Mouse (Mus musculus) natural killer cell, adult 2 months (primary cell): Measurements from ENCODE around the gene Pde4b.
A peak's percentile ranks its signal among the peaks of the same experiment; 100 is the strongest.

Experiments
- DNase-seq, 2 experiments: peaks; one replicate each; pipeline ENCODE4 v3.0.0; 2022; ENCODE audit warnings: low spot score in 2 of 2

The Pde4b gene

GRCm38 (mm10) chr4:102507344-102507743, 420.0 kb downstream of the Pde4b start:
- DNase-seq, result no peak

- DNase-seq, result peak in 1 of 2 experiments; percentile 47
Measured at GRCm38 (mm10) chr4:102507753-102508152, 420.4 kb downstream of the Pde4b start.

GRCm38 (mm10) chr4:102510061-102510460, 422.7 kb downstream of the Pde4b start:
- DNase-seq, result no peak

- peak; percentile 31 to 63 for DNase-seq
Measured at GRCm38 (mm10) chr4:102510939-102511391, 423.6 kb downstream of the Pde4b start.

GRCm38 (mm10) chr4:102511511-102511910, 424.2 kb downstream of the Pde4b start:
- peak in 1 of 2 experiments; percentile 23 for DNase-seq

GRCm38 (mm10) chr4:102512940-102513339, 425.6 kb downstream of the Pde4b start:
- no peak for DNase-seq

- DNase-seq, result no peak
Measured at GRCm38 (mm10) chr4:102513514-102513913, 426.2 kb downstream of the Pde4b start.

GRCm38 (mm10) chr4:102514972-102515835, 427.9 kb downstream of the Pde4b start:
- peak in 1 of 2 experiments; percentile 7 for DNase-seq

GRCm38 (mm10) chr4:102516395-102516794, 429.1 kb downstream of the Pde4b start:
- no peak for DNase-seq

GRCm38 (mm10) chr4:102516982-102517630, 429.8 kb downstream of the Pde4b start:
- DNase-seq, result peak; percentile 90 to 91

- no peak for DNase-seq
Measured at GRCm38 (mm10) chr4:102517653-102518052, 430.3 kb downstream of the Pde4b start.

GRCm38 (mm10) chr4:102518341-102518740, 431.0 kb downstream of the Pde4b start:
- DNase-seq, result no peak

GRCm38 (mm10) chr4:102520669-102521261, 433.4 kb downstream of the Pde4b start:
- peak in 1 of 2 experiments; percentile 12 for DNase-seq

- DNase-seq, result no peak
Measured at GRCm38 (mm10) chr4:102521434-102521833, 434.1 kb downstream of the Pde4b start.

- DNase-seq, result no peak
Measured at GRCm38 (mm10) chr4:102527361-102527760, 440.0 kb downstream of the Pde4b start.

- DNase-seq, result no peak
Measured at GRCm38 (mm10) chr4:102530797-102531196, 443.5 kb downstream of the Pde4b start.

GRCm38 (mm10) chr4:102531729-102532128, 444.4 kb downstream of the Pde4b start:
- peak; percentile 22 to 34 for DNase-seq

- no peak for DNase-seq
Measured at GRCm38 (mm10) chr4:102533183-102534048, 446.1 kb downstream of the Pde4b start.

- DNase-seq, result no peak
Measured at GRCm38 (mm10) chr4:102534049-102534730, 446.8 kb downstream of the Pde4b start.

- DNase-seq, result no peak
Measured at GRCm38 (mm10) chr4:102535886-102536285, 448.5 kb downstream of the Pde4b start.

- no peak for DNase-seq
Measured at GRCm38 (mm10) chr4:102538266-102538665, 450.9 kb downstream of the Pde4b start.
